Mouse (Mus musculus) T-cell, adult 2 months (primary cell): Measurements from ENCODE around the gene Hoxd4.

Experiments
- DNase-seq: peaks from one replicate; pipeline ENCODE4 v3.0.0; 2022; ENCODE audit warnings: low spot score

The Hoxd4 gene

GRCm38 (mm10) chr2:74728303-74728680 is 16.6 kb downstream of the Hoxd4 start:
- DNase-seq, result no peak

- DNase-seq, result no peak
Measured at GRCm38 (mm10) chr2:74730331-74730730, 18.6 kb downstream of the Hoxd4 start.

- DNase-seq, result no peak
Measured at GRCm38 (mm10) chr2:74731055-74731454, 19.3 kb downstream of the Hoxd4 start.

GRCm38 (mm10) chr2:74731799-74732512 is 20.2 kb downstream of the Hoxd4 start:
- no peak for DNase-seq

GRCm38 (mm10) chr2:74732513-74733316 is 21.0 kb downstream of the Hoxd4 start:
- no peak for DNase-seq

- DNase-seq, result no peak
Measured at GRCm38 (mm10) chr2:74733317-74733661, 21.6 kb downstream of the Hoxd4 start.

- no peak for DNase-seq
Measured at GRCm38 (mm10) chr2:74733765-74734164, 22.0 kb downstream of the Hoxd4 start.

GRCm38 (mm10) chr2:74734451-74734850 is 22.7 kb downstream of the Hoxd4 start:
- DNase-seq, result no peak

GRCm38 (mm10) chr2:74734996-74735811 is 23.5 kb downstream of the Hoxd4 start:
- no peak for DNase-seq

- no peak for DNase-seq
Measured at GRCm38 (mm10) chr2:74735851-74736687, 24.3 kb downstream of the Hoxd4 start.

- no peak for DNase-seq
Measured at GRCm38 (mm10) chr2:74736688-74737577, 25.2 kb downstream of the Hoxd4 start.

- no peak for DNase-seq
Measured at GRCm38 (mm10) chr2:74737578-74738070, 25.9 kb downstream of the Hoxd4 start.

- DNase-seq, result no peak
Measured at GRCm38 (mm10) chr2:74738623-74739475, 27.1 kb downstream of the Hoxd4 start.

GRCm38 (mm10) chr2:74739476-74739800 is 27.7 kb downstream of the Hoxd4 start:
- no peak for DNase-seq

GRCm38 (mm10) chr2:74739869-74740268 is 28.1 kb downstream of the Hoxd4 start:
- no peak for DNase-seq

GRCm38 (mm10) chr2:74740311-74741091 is 28.8 kb downstream of the Hoxd4 start:
- DNase-seq, result no peak

GRCm38 (mm10) chr2:74741252-74741978 is 29.7 kb downstream of the Hoxd4 start:
- DNase-seq, result no peak

GRCm38 (mm10) chr2:74741979-74742277 is 30.2 kb downstream of the Hoxd4 start:
- DNase-seq, result no peak
